Mouse (Mus musculus) adrenal gland, adult 2 months (tissue): ENCODE measurements around the gene Pkd2l1. TPM values are rescaled to one million over a fixed set of nuclear protein-coding genes. Genes with fewer than 3 reads are reported as not detected.
A peak's percentile ranks its signal among the peaks of the same experiment; 100 is the strongest.

Source experiments
- DNase-seq: peaks from one replicate; pipeline ENCODE4 v3.0.0; 2021
- polyA plus RNA-seq: library from polyadenylated mRNA; depleted of rRNA; stranded (reverse); fragments of >200 nt; gene quantifications from 2 replicates; pipeline ENCODE4 v1.2.3, GENCODE M21; 2012; rRNA removed
- total RNA-seq, 2 experiments: library from RNA; stranded (reverse); gene quantifications; 2 replicates each; pipeline ENCODE4 v1.2.3; 2021

Pkd2l1 gene
- total and polyA plus RNA-seq, 3 experiments = not detected

- peak; percentile 97 for DNase-seq
Measured at GRCm38 (mm10) chr19:44106831-44107660, 85.2 kb downstream of the Pkd2l1 start, which contains the start of gene Chuk. Gene Chuk, minus strand, starts transcription at chr19:44107480.

GRCm38 (mm10) chr19:44104393-44104792 is 87.8 kb downstream of the Pkd2l1 start:
- no peak for DNase-seq

- no peak for DNase-seq
Measured at GRCm38 (mm10) chr19:44103001-44103400, 89.2 kb downstream of the Pkd2l1 start.

GRCm38 (mm10) chr19:44100840-44101239 is 91.4 kb downstream of the Pkd2l1 start:
- no peak for DNase-seq

Other genes starting within 250 kb of the Pkd2l1 start
- under 1 TPM; 0.14 to 0.66 TPM for gene Cpn1, start 205.9 kb downstream of the Pkd2l1 start, total RNA-seq
- not detected in 2 replicates for gene Cpn1, start 205.9 kb downstream of the Pkd2l1 start, polyA plus RNA-seq
- gene Cyp2c23, start 163.2 kb downstream of the Pkd2l1 start, total RNA-seq = 1 to 10 TPM in 1 of 2 experiments, under 1 TPM in 1; 0.62 to 1.7 TPM
- 0.19 and 0.35 TPM in 2 replicates for gene Cyp2c23, start 163.2 kb downstream of the Pkd2l1 start, polyA plus RNA-seq
- gene Erlin1, start 122.7 kb downstream of the Pkd2l1 start, total RNA-seq = 10 to 100 TPM; 17.7 to 25.2 TPM
- 2.0 and 2.2 TPM in 2 replicates for gene Erlin1, start 122.7 kb downstream of the Pkd2l1 start, polyA plus RNA-seq
- 10 to 100 TPM; 48.7 to 78.2 TPM for gene Chuk, start 85.0 kb downstream of the Pkd2l1 start, total RNA-seq
- 8.9 and 10.5 TPM in 2 replicates for gene Chuk, start 85.0 kb downstream of the Pkd2l1 start, polyA plus RNA-seq
- 10 to 100 TPM; 16.5 to 25.4 TPM for gene Cwf19l1, start 56.6 kb downstream of the Pkd2l1 start, total RNA-seq
- gene Cwf19l1, start 56.6 kb downstream of the Pkd2l1 start, polyA plus RNA-seq = 3.3 and 6.2 TPM in 2 replicates
- 10 to 100 TPM; 21.1 to 23.9 TPM for gene Bloc1s2, start 46.0 kb downstream of the Pkd2l1 start, total RNA-seq
- 6.5 and 12.9 TPM in 2 replicates for gene Bloc1s2, start 46.0 kb downstream of the Pkd2l1 start, polyA plus RNA-seq
- under 1 TPM in 1 of 2 experiments, not detected in 1; 0.09 TPM for gene Scd3, start 10.8 kb upstream of the Pkd2l1 start, total RNA-seq
- 0.10 TPM in 1 of 2 replicates, not detected in the other for gene Scd3, start 10.8 kb upstream of the Pkd2l1 start, polyA plus RNA-seq
- 1,000 to 10,000 TPM in 1 of 2 experiments, 100 to 1,000 TPM in 1; 845 to 1,065 TPM for gene Scd2, start 101.2 kb upstream of the Pkd2l1 start, total RNA-seq
- gene Scd2, start 101.2 kb upstream of the Pkd2l1 start, polyA plus RNA-seq = 432 and 748 TPM in 2 replicates
- 1 to 10 TPM; 5.4 to 9.3 TPM for gene Scd4, start 140.7 kb upstream of the Pkd2l1 start, total RNA-seq
- gene Scd4, start 140.7 kb upstream of the Pkd2l1 start, polyA plus RNA-seq = 0.19 and 0.29 TPM in 2 replicates
- 1,000 to 10,000 TPM; 1,012 to 3,370 TPM for gene Scd1, start 215.4 kb upstream of the Pkd2l1 start, total RNA-seq
- gene Scd1, start 215.4 kb upstream of the Pkd2l1 start, polyA plus RNA-seq = 10,217 and 11,584 TPM in 2 replicates